Mouse (Mus musculus) erythroblast, adult 5-6 weeks (primary cell): ENCODE data around the gene Zfp30. TPM values are rescaled to one million over a fixed set of nuclear protein-coding genes. Genes with fewer than 3 reads are reported as not detected.
A peak's percentile ranks its signal among the peaks of the same experiment; 100 is the strongest.

Source experiments
- ATAC-seq: replicated peaks from 2 replicates; pipeline ENCODE4 v1.8.0; 2016; ENCODE audit warnings: moderate number of reproducible peaks, mild to moderate bottlenecking, moderate TSS enrichment, inconsistent platforms; ENCODE audit not compliant: poor library complexity, low FRiP score, severe bottlenecking
- total RNA-seq, 2 experiments: library from RNA; stranded (forward) in 1 of 2; stranded (reverse) in 1 of 2; fragments of 150-400 nt in 1 of 2; fragments of 200-764, 138-1000 nt in 1 of 2; gene quantifications; 2 replicates each; pipeline versions ENCODE4 v1.2.3 to v1.2.4; 2015 to 2017; ENCODE audit warnings: low replicate concordance in 2 of 2

The Zfp30 gene
- not detected in 2 replicates for total RNA-seq (2015; ENCODE audit: low replicate concordance)
- total RNA-seq (2017; ENCODE audit: low replicate concordance): not detected in 2 replicates

DNA sequence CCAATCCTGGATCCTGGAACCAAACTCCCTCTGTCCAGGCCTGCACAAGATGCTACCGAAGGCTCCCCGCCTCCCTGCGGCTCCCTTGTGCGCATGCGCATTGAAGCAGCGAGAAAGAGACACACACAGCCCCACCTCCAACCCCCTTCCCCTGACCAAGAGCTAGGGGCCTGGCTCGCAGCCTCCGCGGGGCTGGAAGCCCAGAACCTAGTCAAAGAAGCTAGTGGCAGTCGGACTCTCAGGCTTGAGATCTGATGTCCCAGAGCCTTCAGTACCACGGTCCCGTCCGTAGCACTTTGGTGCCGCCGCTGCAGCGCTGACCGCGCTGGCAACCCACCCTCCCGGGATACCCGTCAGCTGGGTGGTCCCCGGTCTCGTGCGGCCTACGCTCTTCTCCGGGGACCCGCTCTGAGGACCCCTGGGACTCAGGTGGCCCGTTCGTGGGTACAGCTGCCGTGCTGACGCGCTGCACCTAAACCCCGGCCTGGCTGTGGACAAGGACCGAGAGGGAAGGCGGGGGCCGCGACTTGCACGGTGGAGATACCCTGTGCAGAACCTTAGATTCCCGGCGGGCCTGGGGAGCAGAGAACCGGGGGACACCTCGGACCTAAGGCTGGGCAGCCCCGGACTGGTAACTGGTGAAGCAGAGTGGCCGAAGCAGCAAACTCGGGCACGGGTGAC, at the start of gene Zfp30:
Zfp30 (plus strand) TSS at position 128 of the 681 bp plus-strand sequence.
- no peak for ATAC-seq

DNA sequence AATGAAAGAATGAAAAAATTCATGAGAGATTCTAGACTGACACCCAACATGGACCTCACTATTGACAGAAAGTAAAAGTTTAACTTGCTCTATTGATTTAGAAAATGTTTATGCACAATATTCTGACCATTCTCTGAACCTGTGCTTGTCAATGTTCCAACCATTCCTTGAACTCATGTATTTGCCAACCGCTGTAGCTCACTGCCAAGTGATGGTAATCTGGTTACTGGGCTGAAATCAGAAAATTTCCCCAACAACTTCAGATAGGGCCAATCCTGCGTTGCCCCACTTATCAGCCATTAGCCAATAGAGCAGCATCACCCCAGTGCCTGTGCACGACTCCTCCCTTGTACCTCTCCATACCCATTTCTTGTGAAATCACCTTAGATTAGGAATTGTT, 41.5 kb upstream of the Zfp30 start:
- ATAC-seq: no peak

DNA sequence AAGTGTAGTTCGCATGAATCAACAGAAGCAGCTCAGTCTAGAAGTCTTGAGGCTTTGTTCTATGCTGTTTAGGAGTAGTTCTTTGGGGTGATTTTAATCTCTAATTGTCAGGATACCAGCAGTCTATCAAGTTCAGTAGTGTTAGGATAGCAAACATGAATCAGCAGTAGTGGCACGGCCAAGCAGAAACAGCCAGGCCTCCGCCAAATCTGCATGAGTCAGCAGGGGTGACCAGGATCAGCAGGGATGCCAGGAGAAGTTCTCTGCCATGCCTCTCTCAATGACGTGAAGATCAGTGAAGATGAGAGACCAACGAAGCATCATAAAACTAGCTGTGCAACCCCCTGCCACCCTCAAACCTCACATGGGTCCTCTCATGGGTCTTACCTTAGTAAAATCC, 23.3 kb upstream of the Zfp30 start:
- no peak for ATAC-seq

DNA sequence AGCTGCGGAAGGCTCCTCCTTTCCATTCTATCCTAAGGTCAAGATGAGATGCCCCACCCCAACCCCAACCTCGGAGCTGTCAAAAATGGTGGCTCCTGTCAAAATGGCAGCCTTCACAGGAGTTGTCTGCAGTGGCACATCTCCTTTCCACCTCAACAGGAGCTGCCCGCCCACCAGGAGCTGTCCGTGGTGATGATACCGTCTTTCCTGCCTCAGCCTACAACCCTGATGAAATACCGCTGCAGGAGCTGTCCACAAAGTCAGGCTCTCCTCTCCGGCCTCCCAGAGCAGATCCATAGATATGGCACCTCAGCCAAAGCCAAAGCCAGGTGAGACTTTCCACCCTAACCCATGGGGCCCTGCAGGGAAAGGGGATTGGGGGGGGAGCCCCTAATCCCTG, 19.1 kb upstream of the Zfp30 start:
- no peak for ATAC-seq

DNA sequence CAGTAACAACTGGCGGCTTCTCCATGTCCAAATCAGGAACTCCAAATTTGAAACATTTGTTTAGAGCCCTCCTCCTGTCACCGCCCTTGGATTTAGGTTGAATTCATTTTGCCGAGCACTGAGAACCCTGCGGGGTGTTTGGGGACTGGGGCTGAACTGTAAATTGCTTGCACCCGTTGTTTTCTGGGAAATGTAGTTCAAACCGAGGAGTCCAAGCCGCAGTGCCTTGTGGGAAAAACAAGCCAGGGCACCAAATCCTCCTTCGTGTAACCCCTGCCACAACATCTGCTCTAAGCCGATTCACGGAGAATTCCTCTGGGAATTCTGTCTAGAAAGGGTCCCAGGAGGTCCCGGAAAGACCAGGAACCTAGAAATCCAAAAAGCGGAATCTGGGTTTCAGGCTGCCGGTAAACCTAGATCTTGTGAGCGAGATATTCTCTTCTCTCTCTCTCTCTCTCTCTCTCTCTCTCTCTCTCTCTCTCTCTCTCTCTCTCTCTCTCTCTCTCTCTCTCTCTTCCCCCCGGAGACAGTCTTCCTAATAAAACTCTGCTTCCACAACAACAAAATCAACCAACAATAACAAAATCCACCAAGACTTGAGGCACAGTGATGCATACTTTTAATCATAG, 16.6 kb upstream of the Zfp30 start:
- ATAC-seq: peak; percentile 75

DNA sequence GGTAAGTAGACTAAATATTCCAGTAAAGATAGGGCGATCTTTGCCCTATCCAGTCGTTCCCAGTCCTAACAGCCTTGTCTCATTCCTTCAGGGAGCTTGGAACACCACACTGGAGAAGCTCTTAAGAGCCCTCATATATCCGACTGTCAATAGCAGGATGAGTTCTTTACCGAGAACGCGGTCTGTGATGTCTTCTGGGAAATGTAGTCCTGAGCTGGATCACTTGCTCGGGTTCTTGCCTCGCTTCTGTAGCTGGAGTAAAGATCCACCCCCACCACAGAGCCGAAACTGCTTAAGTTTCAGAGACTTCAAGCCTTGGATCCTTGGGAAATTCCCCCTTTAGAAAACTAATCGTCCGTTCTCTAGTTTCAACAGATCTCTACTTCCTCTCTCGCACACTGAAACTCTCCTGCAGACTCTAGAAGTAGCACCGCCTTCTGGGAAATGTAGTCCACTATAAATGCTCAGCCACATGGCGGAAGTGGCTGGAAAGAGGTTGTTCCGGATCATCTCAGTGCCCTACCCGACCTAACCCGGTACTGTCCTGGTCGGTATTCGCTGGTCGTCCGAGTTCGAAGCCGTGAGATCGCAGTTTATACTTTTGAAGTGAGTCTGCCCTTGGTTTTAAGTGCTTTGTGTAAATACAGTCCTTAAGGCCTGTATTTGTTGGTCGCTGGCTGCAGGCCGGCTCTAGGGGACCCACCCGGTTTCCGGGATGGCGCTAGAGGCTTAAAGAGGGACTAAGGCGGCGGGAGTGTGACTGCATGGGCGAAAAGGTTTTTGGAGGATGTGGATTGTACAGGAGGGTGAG, 15.5 kb upstream of the Zfp30 start, which contains the start of gene Zfp84:
Zfp84 (plus strand) TSS at position 463 of the 811 bp plus-strand sequence.
- ATAC-seq: peak; percentile 98

DNA sequence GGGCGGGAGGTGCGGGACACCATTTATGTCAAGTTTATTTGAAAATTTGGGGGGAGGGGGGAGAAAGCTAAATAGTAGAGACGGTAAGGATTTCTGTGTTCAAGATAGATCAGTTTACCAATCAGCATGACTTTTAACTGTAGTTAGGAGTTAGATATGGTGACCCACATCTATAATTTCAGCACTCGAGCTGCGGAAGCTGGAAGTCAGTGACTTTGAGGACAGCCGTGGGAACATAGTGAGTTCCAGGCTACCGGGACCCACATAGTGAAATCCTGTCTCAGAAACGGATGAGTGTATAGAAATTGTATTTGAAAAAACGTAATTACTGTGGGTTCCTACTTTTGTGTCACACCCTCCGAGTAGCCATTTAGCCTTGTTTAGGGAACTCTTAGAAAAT, 14.8 kb upstream of the Zfp30 start:
- no peak for ATAC-seq

DNA sequence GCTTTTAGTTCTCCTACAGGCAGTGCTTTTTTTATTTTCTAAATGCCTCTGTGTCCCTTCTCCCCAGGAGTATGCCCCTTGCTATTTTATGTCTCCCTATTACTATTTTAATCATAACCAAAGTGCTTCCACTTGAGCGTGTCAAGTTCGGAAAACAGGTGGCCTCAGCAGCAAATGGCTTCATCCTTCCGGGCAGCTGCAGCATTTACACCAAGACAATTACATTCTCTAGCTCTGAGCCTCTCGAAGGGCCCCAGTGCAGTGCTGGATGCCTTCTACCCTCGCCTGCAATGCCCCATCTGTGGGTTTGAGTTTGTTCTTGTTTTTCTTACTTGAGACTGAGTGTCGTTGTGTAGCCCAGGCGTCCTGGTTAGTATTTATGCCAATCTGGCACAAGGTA, 10.3 kb upstream of the Zfp30 start:
- ATAC-seq: no peak

DNA sequence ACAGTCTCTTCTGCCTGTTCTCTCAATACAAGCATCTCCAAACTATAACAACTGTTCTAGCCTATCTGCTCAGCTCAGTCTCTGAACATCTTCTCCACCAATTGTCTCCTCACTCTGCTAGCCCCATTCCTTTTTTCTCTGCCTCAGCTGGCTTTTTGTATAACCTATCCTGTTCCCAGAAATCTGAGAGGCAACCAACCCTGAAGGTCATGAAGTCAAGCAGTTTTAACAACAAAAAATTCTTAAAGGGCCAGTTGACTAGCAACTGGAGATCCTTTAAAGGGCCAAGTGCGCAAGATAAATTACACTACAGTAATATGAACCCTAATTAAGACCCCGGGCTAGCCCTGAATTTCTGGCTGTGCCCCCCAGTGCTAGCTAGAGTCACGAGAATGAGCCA, 9.4 kb upstream of the Zfp30 start:
- no peak for ATAC-seq

DNA sequence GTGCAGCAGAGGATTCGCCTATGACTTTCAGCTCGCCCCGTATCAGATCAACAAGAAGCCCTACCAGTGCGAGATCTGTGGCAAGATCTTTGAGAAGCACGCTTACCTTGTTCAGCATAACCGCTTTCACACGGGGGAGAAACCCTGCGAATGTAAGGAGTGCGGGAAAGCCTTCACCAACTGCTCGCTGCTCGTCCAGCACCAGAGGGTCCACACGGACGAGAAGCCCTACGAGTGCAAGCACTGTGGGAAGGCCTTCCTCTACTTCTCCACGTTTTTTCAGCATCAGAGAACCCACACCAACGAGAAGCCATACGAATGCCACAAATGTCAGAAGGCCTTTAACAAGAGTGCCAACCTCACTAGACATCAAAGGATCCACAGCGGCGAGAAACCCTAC, 7.2 kb upstream of the Zfp30 start:
- no peak for ATAC-seq

DNA sequence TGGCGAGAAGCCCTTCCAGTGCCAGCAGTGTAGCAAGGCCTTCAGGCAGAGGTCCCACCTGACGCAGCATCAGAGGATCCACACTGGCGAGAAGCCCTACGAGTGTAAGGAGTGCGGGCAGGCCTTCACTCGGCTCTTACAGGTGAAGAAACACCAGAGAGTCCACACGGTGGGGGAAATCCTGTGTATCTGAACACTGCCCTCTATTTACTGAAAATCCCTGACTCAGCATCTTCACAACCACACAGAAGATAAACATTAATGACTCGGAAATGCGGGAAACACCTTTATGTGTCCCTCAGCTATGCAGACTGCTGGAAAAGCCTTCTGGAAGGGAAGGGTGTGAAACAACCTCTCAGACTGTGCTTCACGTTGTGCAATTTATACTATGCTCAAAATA, 6.4 kb upstream of the Zfp30 start:
- no peak for ATAC-seq

DNA sequence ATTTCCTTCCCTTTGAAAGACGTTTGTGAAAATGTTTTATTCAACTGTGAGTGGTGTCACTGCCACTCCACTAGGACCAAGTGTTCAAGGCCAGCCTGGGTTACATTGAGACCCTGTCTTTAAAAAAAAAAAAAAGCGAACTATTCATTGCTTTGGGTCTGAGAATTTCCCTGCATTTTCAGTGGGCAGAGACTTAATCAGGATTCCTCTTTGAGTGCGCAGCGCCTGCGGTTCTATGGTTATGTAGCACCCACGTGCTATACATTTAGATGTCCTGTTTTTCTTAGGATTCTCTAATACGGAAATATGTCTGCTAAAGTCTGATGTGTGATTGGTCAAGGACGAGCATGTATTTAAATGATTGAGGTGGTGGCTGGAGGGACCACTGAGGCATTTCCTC, 1.2 kb downstream of the Zfp30 start:
- ATAC-seq: no peak

DNA sequence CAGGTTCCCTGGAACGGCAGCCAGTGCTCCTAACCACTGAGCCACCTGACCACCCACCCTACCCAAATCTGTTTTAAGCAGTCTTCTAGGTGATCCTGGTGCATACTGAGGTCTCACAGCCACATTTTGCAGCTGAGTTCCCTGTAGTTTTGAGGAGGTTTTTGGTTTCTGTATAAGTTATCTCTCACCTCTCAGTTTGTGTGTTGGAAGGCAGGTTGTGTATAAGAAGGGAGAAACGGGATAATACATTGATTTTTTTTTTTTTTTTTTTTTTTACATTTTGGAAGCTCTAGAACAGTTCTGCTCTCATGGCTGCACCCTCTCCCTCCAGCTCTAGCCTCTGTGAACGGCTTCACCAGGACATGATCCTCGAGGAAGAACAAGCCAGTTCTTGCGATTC, 2.1 kb downstream of the Zfp30 start:
- ATAC-seq: no peak

DNA sequence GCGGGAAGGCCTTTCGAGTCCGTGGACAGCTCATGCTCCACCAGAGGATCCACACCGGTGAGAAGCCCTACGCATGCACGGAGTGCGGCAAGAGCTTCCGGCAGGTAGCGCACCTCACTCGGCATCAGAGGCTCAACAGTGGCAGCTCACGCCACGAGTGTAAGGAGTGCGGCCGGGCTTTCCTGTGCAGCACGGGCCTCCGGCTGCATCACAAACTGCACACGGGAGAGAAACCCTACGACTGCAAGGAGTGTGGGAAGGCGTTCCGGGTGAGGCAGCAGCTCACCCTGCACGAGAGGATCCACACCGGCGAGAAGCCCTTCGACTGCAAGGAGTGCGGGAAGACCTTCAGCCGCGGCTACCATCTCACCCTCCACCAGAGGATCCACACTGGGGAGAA, 9.1 kb downstream of the Zfp30 start:
- ATAC-seq: no peak

DNA sequence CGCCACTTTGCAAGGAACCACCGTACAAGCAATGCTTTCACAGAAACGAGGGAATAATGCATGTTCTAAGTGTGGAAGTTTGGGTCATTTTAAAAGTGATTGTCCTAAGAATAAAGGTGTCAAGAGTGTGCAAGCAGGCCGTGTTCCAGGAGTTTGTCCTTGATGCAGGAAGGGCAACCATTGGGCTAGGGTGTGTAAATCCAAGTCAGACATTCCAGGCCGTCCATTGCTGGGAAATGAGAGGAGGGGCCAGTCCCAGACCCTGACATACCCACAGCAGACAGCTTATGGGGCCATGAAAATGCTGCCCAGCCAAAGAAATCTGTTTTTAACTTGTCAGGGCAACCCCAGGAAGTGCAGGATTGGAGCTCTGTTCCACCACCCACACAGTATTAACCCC, 23.2 kb downstream of the Zfp30 start:
- ATAC-seq: no peak

DNA sequence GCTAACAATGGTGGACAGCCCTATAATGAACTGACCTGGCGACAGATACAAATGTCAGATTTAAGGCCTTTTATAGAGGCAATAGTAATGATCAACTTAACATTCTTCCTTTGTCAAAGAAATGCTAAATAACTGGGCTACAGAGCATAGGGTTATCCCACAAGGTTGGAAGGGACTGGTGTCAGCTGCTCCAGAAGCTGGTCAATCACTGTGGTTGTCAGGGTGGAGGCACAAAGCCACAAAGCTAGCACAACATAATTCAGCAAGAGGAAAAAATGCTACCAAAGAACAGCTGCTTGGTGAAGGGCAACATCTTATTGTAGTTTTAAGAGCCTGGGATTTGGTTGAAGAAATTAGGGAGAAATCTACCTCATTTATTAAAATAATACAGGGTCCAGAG, 28.4 kb downstream of the Zfp30 start:
- no peak for ATAC-seq

DNA sequence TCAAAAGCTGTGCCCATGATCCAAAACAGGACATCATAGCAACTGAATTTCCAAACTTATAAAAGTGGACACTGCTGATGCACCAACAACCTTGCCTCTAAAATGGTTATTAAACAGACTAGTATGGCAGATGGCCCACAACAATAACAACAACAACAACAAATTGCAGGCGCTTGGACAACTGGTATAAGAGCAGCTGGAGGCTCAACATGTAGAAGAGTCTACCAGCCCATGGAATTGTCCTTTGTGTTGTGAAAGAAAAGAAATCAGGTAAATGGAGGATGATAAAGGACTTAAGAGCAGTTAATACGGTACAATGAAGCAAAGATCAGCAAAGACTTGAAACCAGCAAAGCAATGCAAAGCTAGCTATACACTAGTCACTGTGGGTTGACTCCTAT, 30.6 kb downstream of the Zfp30 start:
- ATAC-seq: no peak

DNA sequence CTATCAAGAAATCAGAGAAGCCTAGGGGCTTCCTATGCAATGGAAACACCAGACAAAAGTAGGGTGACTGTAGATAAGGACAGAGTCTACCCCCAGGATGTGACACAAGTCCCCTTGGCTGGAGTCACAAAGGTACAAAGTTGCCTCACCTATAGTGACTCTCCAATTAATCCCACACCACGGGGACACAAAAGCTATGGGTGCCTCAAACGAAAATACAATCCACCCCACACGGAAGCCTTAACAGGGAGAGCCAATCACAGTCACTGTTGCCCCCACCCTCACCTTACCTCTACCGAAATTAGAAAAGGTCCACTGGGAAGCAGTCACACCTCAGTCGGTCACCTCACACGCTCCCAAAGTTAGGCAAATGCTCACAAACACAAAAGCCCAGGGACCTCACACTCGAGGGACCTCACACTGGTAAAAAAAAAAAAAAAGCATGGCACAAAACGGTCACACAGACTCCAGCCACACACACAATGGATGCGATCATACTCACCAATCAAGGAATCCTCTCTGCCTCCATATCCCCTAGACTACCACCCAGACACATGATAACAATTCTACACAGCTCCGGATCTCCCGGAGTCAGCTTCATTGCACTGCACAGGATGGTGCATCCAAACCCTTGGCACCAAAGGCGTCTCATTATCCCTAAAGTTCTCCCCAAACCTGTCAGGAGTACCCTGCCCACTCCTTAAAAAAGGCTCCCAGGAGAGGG, 31.4 kb downstream of the Zfp30 start:
- ATAC-seq: peak; percentile 15

DNA sequence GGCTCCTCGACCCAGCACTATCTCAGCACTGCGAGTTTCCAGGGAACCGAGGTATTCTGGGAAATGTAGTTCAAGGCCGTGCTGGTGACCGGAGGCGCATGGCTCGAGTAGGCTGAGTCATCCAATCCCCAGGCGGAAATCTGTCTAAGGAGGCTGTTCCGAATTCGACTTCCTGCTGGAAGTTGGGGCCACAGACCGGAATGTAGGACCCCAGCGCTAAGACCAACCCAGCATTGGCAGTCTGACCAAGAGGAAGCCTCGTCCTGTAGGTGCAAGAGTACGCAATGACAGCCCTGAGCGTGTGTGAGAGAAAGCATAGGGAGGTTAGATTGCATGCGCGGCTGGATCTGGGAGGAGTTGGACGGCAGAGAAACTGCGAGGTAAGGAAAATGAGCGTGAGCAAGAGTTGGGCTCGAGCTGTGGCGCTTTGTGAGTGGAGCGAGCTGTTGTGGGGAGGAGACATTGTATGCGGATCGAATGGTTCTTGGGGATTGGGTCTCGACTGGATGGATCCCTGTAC, 32.2 kb downstream of the Zfp30 start, which contains the start of gene Zfp790:
Zfp790 (plus strand) TSS at position 205 of the 520 bp plus-strand sequence.
- peak; percentile 99 for ATAC-seq
